Mouse (Mus musculus): ENCODE measurements at regions not wholly inside any gene's neighbourhood (a gene's known extent, or its start where the extent isn't known, plus 50 kb on each side); places are given as distances from the start of the nearest gene placed in this dataset.

GRCm38 (mm10) chr4:152674140-152674539, 196.5 kb upstream of the Kcnab2 start:
- TF ChIP-seq POLR2A (IDR thresholded peaks at IDR 0.05; ENCODE audit: borderline replicate concordance, low read depth, low read length) (no peak), CTCF (IDR thresholded peaks at IDR 0.05; ENCODE audit: low read depth, low read length) (no peak)
